Mouse (Mus musculus): Measurements from ENCODE around the gene Tmem176a.

- no peak for TF ChIP-seq CTCF (IDR thresholded peaks at IDR 0.05; ENCODE audit: low read depth)
- TF ChIP-seq EP300 (IDR thresholded peaks at IDR 0.05; ENCODE audit: low read depth) = no peak
Measured at GRCm38 (mm10) chr6:48864181-48864580, 23.5 kb downstream of the Tmem176a start.

Data from liver, postnatal 0 days (tissue).